Mouse (Mus musculus) adrenal gland, postnatal 25 days (tissue): ENCODE data around the gene Rap1a. TPM values are rescaled to one million over a fixed set of nuclear protein-coding genes. Genes with fewer than 3 reads are reported as not detected.
"Not testable (repeated sequence)": the region's sequence is repeated elsewhere in the genome, so short reads cannot be mapped to it uniquely, and the experiment has no call there.

Source experiments
- DNase-seq: peaks from one replicate; pipeline ENCODE4 v3.0.0; 2021; ENCODE audit warnings: mixed read lengths
- total RNA-seq: library from RNA; stranded (reverse); gene quantifications from 2 replicates; pipeline ENCODE4 v1.2.3, GENCODE M21; 2021

The Rap1a gene
- total RNA-seq, 1 experiment from 2014 or later: 200 TPM

GRCm38 (mm10) chr3:105714091-105714819 lies 86.9 kb downstream of the Rap1a start:
- DNase-seq: no peak

- no peak for DNase-seq
Observed at GRCm38 (mm10) chr3:105712827-105713226, 88.3 kb downstream of the Rap1a start.

- DNase-seq: no peak
Observed at GRCm38 (mm10) chr3:105711741-105712140, 89.4 kb downstream of the Rap1a start.

GRCm38 (mm10) chr3:105710246-105710645 lies 90.9 kb downstream of the Rap1a start:
- no peak for DNase-seq

- no peak for DNase-seq
Observed at GRCm38 (mm10) chr3:105707590-105707989, 93.5 kb downstream of the Rap1a start.

- no peak for DNase-seq
Observed at GRCm38 (mm10) chr3:105706366-105707020, 94.6 kb downstream of the Rap1a start.

- DNase-seq: no peak
Observed at GRCm38 (mm10) chr3:105705561-105705960, 95.6 kb downstream of the Rap1a start.

GRCm38 (mm10) chr3:105705061-105705549 lies 96.0 kb downstream of the Rap1a start:
- peak; percentile 72 for DNase-seq

GRCm38 (mm10) chr3:105704031-105705008 lies 96.8 kb downstream of the Rap1a start, which contains the start of gene Inka2:
Inka2 (plus strand) TSS chr3:105704599.
- DNase-seq: peak; percentile 85

GRCm38 (mm10) chr3:105703571-105703970 lies 97.6 kb downstream of the Rap1a start:
- DNase-seq: no peak

- DNase-seq: no peak
Observed at GRCm38 (mm10) chr3:105701399-105701798, 99.7 kb downstream of the Rap1a start.

- DNase-seq: not testable (repeated sequence)
Observed at GRCm38 (mm10) chr3:105700786-105701185, 100.3 kb downstream of the Rap1a start.

GRCm38 (mm10) chr3:105699241-105699933 lies 101.7 kb downstream of the Rap1a start:
- DNase-seq: no peak

GRCm38 (mm10) chr3:105698311-105698710 lies 102.8 kb downstream of the Rap1a start:
- DNase-seq: no peak

- no peak for DNase-seq
Observed at GRCm38 (mm10) chr3:105697148-105697441, 104.0 kb downstream of the Rap1a start.

- no peak for DNase-seq
Observed at GRCm38 (mm10) chr3:105696387-105697147, 104.6 kb downstream of the Rap1a start.

GRCm38 (mm10) chr3:105695476-105696386 lies 105.4 kb downstream of the Rap1a start:
- no peak for DNase-seq

- no peak for DNase-seq
Observed at GRCm38 (mm10) chr3:105693327-105694080, 107.6 kb downstream of the Rap1a start.

GRCm38 (mm10) chr3:105688536-105688935 lies 112.6 kb downstream of the Rap1a start:
- no peak for DNase-seq
